Mouse (Mus musculus) adrenal gland, adult 8-10 months (tissue): ENCODE results near the gene Pmf1. TPM values are rescaled to one million over a fixed set of nuclear protein-coding genes. Genes with fewer than 3 reads are reported as not detected.
"Not testable (repeated sequence)": the region's sequence is repeated elsewhere in the genome, so short reads cannot be mapped to it uniquely, and the experiment has no call there.

Experiments used
- DNase-seq: peaks from one replicate; pipeline ENCODE4 v3.0.0; 2022
- total RNA-seq, 4 experiments: library from RNA; stranded (reverse); gene quantifications; 2 replicates each; pipeline ENCODE4 v1.2.4; 2022

The Pmf1 gene
- total RNA-seq, 4 experiments from 2014 or later, result 31.5 to 46.9 (median 34.3) TPM

GRCm38 (mm10) chr3:88437454-88437853 is 27.3 kb upstream of the Pmf1 start:
- no peak for DNase-seq

GRCm38 (mm10) chr3:88436395-88437201 is 26.5 kb upstream of the Pmf1 start:
- DNase-seq, result peak; percentile 60

- no peak for DNase-seq
These were observed 25.4 kb upstream of the Pmf1 start for GRCm38 (mm10) chr3:88435515-88435914.

- not testable (repeated sequence) for DNase-seq
These were observed 18.5 kb upstream of the Pmf1 start for GRCm38 (mm10) chr3:88428639-88429038.

- DNase-seq, result no peak
These were observed 17.3 kb upstream of the Pmf1 start for GRCm38 (mm10) chr3:88427342-88427905.

- DNase-seq, result no peak
These were observed 15.7 kb upstream of the Pmf1 start for GRCm38 (mm10) chr3:88425708-88426420.

- no peak for DNase-seq
These were observed 15.2 kb upstream of the Pmf1 start for GRCm38 (mm10) chr3:88425330-88425689.

- peak; percentile 95 for DNase-seq
These were observed 14.6 kb upstream of the Pmf1 start, which contains the start of gene Slc25a44 for GRCm38 (mm10) chr3:88424605-88425329. Gene Slc25a44, minus strand, starts transcription at chr3:88425139.

GRCm38 (mm10) chr3:88422020-88422720 is 12.0 kb upstream of the Pmf1 start:
- DNase-seq, result no peak

GRCm38 (mm10) chr3:88420771-88421170 is 10.6 kb upstream of the Pmf1 start:
- DNase-seq, result no peak

GRCm38 (mm10) chr3:88418016-88418415 is 7.9 kb upstream of the Pmf1 start:
- DNase-seq, result no peak

- DNase-seq, result no peak
These were observed 5.5 kb upstream of the Pmf1 start for GRCm38 (mm10) chr3:88415668-88416067.

GRCm38 (mm10) chr3:88412636-88413035 is 2.5 kb upstream of the Pmf1 start:
- DNase-seq, result no peak

GRCm38 (mm10) chr3:88411681-88412080 is 1.6 kb upstream of the Pmf1 start:
- peak; percentile 66 for DNase-seq

- DNase-seq, result no peak
These were observed 507 bp upstream of the Pmf1 start for GRCm38 (mm10) chr3:88410645-88411031.

- no peak for DNase-seq
These were observed 1.2 kb downstream of the Pmf1 start for GRCm38 (mm10) chr3:88408953-88409352.

- no peak for DNase-seq
These were observed 2.6 kb downstream of the Pmf1 start for GRCm38 (mm10) chr3:88407529-88407928.

- DNase-seq, result peak; percentile 61
These were observed 3.0 kb downstream of the Pmf1 start for GRCm38 (mm10) chr3:88407090-88407489.

GRCm38 (mm10) chr3:88403522-88404230 is 6.5 kb downstream of the Pmf1 start:
- DNase-seq, result no peak

GRCm38 (mm10) chr3:88398666-88399065 is 11.5 kb downstream of the Pmf1 start:
- no peak for DNase-seq

GRCm38 (mm10) chr3:88395742-88396141 is 14.4 kb downstream of the Pmf1 start:
- DNase-seq, result no peak
